Mouse (Mus musculus) heart, postnatal 0 days (tissue): ENCODE measurements at regions not wholly inside any gene's neighbourhood (a gene's known extent, or its start where the extent isn't known, plus 50 kb on each side); places are given as distances from the start of the nearest gene placed in this dataset.

ENCODE experiments used
- CTCF ChIP-seq: IDR thresholded peaks from 2 replicates; pipeline ENCODE4 v1.5.1; 2016; ENCODE audit warnings: antibody characterized with exemption, control low read depth, low read depth
- EP300 ChIP-seq: IDR thresholded peaks from 2 replicates; pipeline ENCODE4 v1.6.1; 2016; ENCODE audit warnings: antibody characterized with exemption, low read depth

DNA sequence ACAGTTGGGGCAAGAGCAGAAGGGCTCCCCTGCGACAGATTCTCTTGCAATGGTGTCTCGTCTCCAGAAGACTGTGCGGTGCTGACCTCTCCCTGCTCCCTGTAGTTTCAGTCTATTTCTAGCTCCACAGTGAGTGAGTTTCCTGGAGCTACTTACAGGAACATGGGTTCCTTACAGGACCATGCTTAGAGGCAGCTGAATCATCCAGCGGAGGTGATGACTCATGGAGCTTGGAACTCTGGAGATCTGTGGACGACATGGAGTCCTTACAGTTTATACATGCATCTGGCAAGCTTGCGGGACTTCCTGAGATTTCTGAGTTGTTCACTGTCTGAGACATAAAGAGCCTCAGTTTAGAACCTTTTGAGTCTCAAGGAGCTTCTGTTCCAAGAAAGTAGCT lies 50.0 kb upstream of the Nt5e start:
- TF ChIP-seq CTCF (no peak), EP300 (no peak)
